Mouse (Mus musculus): Measurements from ENCODE around the gene Myh10.

DNA sequence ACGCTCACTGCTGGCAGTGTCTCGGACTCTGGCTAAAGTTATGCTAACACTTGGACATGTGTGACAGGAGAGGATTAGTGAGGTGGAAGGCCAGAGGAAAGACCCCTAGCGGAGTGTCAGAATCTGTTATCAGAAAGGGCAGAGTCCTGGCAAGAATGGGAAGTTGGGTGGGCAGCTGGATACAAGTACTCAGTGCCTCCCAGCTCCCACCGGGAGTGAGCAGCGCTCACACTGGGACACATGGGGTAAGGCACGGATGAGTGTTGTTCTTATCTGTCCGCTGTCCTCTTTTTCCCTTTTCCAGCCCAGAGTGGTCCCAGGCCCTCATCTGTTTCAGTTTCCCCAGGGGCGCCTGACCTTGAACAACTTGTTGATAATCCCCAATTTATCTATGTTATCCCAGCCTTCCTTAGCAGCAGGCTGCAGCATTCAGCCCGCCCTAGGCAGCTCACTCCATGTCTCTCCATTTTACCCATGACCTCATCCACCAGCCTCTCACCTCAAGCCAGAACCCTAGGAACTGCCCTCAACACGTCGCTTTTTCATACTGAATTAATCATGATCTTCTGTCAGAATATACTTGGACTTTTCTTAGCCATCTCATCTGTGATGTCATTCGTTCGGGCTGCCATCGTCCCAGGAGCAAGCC, 89.2 kb downstream of the Myh10 start:
- no peak for TF ChIP-seq CTCF (conservative IDR thresholded peaks at IDR 0.05; ENCODE audit: low read length)
- TF ChIP-seq NANOG (IDR thresholded peaks at IDR 0.05; ENCODE audit: borderline replicate concordance, low read length) = no peak

All from E14TG2a.4 (cell line).